Mouse (Mus musculus): ENCODE data around the gene Ripk3. TPM values are rescaled to one million over a fixed set of nuclear protein-coding genes. Genes with fewer than 3 reads are reported as not detected.

Ripk3 gene
- polyA plus RNA-seq, 1 experiment: 0.39 TPM

DNA sequence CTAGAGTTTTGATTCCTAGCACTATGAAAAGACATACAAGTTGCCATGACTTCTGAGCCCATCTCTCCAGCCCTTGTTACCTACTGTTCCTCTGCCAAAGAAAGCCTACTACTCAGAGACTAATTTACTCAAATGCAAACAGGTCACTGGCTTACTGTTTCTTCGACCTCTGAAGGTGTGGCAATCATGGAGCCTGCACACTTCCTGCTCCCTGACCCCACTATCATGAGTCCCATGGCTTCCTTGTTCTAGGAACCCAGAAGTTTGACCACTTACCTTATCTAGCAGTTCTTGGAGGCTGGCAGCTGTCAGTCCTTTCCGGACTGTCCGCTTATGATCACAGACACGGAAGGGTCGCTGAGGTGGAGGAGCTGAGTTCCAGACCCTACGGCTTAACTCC is 31.1 kb downstream of the Ripk3 start:
- Histone ChIP-seq H3K27ac (ENCODE audit: insufficient read depth, low read length) (no peak overlapping the region), H3K4me3 (replicated peaks; ENCODE audit: insufficient read depth, low read depth, low read length) (no peak overlapping the region), H3K27me3 (ENCODE audit: control insufficient read depth, insufficient read depth, low read length) (no peaks in the 10 kb centered on the region), H3K4me1 (ENCODE audit: control insufficient read depth, insufficient read depth, low read length) (0 out of 2 replicates have a peak, but pooled peaks cover 2% of the 10 kb centered on the region)
- TF ChIP-seq POLR2A (IDR thresholded peaks at IDR 0.05; ENCODE audit: borderline replicate concordance, insufficient read depth, low read length): no peak
- no peak for TF ChIP-seq CTCF (IDR thresholded peaks at IDR 0.05; ENCODE audit: borderline replicate concordance, insufficient read depth, low read depth, low read length)
- DNase-seq: no peak
- 86% methylated on average over 6 of the region's 6 CpGs for WGBS

DNA sequence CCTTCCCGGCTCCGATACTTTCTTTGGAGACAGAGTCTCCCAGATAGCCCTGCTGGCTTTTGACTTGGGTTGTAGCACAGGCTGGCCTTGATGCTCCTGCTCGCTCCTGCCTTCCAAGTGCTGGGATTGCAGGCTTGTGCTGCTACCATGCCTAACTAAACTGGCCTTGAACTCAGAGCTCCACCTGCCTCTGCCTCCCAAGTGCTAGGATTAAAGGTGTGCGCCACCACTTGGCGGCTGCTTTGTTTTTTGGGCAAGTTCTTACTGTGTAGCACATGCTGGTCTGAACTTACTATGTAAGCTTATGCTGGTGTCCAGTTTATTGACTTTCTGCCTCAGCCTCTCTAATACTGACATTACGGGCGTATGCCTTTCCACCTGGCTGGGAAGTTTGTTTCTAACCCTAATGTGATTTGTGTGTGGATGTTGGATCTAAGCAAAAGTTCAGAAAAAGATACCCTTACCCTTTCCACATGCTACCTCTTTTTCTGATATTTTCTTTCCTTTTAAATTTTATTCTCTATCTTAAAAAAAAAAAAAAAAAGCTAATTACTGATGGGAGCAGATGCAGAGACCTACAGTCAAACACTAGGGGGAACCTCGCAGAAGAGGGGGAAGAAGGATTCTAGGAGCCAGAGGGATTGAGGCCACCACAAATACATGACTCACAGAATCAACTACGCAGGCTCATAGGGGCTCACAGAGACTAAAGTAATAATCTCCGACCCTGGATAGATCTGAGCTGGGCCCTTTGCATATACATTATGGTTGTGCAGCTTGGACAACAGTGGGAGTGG is 41.4 kb downstream of the Ripk3 start:
- TF ChIP-seq POLR2A (IDR thresholded peaks at IDR 0.05; ENCODE audit: borderline replicate concordance, insufficient read depth, low read length) (no peak), CTCF (IDR thresholded peaks at IDR 0.05; ENCODE audit: borderline replicate concordance, insufficient read depth, low read depth, low read length) (no peak)
- H3K4me3 ChIP-seq (replicated peaks; ENCODE audit: insufficient read depth, low read depth, low read length): no peak overlapping the region
- 0 out of 2 replicates have a peak, but pooled peaks cover 4% of the 10 kb centered on the region for H3K4me1 ChIP-seq (ENCODE audit: control insufficient read depth, insufficient read depth, low read length)
- no peak overlapping the region for H3K27ac ChIP-seq (ENCODE audit: insufficient read depth, low read length)
- WGBS: 89% methylated on average over 10 of the region's 10 CpGs
- no peaks in the 10 kb centered on the region for H3K27me3 ChIP-seq (ENCODE audit: control insufficient read depth, insufficient read depth, low read length)
- no peak for DNase-seq

DNA sequence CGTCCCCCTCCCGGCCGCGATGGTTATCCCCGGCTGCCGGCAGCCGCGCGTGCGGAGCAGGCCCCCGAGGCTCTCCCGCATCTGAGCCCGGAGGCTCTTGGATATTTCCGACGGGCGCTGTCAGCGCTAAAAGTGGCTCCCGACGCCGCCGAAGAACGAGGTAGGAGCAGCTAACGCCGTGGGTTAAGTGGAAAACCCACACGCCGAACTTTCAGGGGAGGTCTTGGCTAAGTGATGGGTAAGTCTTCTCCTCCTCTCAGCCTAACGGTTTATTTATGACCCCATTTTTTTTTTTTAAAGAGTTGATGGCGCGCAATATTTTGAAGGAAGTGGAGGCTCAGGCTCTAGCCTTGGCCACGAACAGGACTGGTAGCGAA is 42.8 kb downstream of the Ripk3 start:
- no peak for TF ChIP-seq CTCF (IDR thresholded peaks at IDR 0.05; ENCODE audit: borderline replicate concordance, insufficient read depth, low read depth, low read length)
- TF ChIP-seq POLR2A (IDR thresholded peaks at IDR 0.05; ENCODE audit: borderline replicate concordance, insufficient read depth, low read length): no peak
- H3K27me3 ChIP-seq (ENCODE audit: control insufficient read depth, insufficient read depth, low read length): no peaks in the 10 kb centered on the region
- DNase-seq: no peak
- WGBS: under 1% methylated on average over 31 of the region's 31 CpGs
- H3K27ac ChIP-seq (ENCODE audit: insufficient read depth, low read length): no peak overlapping the region
- peak overlapping the region; percentile 83 for H3K4me3 ChIP-seq (replicated peaks; ENCODE audit: insufficient read depth, low read depth, low read length)
- 0 out of 2 replicates have a peak, but pooled peaks cover 4% of the 10 kb centered on the region for H3K4me1 ChIP-seq (ENCODE audit: control insufficient read depth, insufficient read depth, low read length)

DNA sequence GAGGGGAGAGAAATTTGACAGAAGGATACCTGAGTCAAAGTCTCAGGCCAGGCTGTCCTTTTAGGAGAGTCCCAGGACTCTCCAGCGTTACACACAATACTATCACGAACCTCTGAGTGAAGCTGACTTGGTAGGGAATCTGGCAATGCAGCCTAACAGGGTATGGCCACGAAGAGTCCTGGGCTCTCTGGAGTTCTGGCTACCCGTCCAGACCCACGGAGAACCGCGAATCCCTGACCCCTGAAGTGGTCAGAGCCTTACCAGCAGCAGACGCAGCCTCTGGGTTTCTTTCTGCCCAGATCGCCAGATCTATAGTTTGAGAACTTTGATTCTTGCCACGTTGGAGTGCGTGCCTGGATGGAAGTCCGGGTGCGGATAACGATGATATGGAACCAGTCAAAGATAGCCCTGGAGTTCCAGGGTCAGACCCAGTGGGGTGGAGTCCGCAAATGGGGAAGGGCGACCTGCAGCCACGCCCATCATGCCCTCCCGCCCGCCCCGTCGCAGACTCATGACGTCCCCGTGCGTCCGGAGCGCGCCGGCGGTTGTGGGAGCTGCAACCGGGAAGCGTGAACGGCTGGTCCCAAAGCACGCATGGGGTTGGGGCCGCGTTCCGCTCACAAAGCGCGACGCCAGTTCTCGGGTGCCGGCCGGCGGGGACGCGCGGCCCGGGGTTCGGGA is 43.3 kb downstream of the Ripk3 start, which contains the start of the genes Dhrs1 and Nop9:
Gene Dhrs1 (minus strand): TSS at position 511 of the 681 bp plus-strand sequence.
Gene Nop9 (plus strand): TSS at position 514 of the 681 bp plus-strand sequence.
- DNase-seq: peak; percentile 86 to 87
- Histone ChIP-seq H3K27ac (ENCODE audit: insufficient read depth, low read length) (peak within 1 kb of the TSS; percentile 13; the same call in 1 of the 2 replicates), H3K4me1 (ENCODE audit: control insufficient read depth, insufficient read depth, low read length) (0 out of 2 replicates have a peak, but pooled peaks cover 4% of the 10 kb centered on the region), H3K4me3 (replicated peaks; ENCODE audit: insufficient read depth, low read depth, low read length) (peak within 1 kb of the TSS; percentile 83), H3K27me3 (ENCODE audit: control insufficient read depth, insufficient read depth, low read length) (no peaks in the 10 kb centered on the region)
- TF ChIP-seq CTCF (IDR thresholded peaks at IDR 0.05; ENCODE audit: borderline replicate concordance, insufficient read depth, low read depth, low read length): no peak
- peak; percentile 64; the same call in 1 of the 2 replicates for TF ChIP-seq POLR2A (IDR thresholded peaks at IDR 0.05; ENCODE audit: borderline replicate concordance, insufficient read depth, low read length)
- WGBS: 2% methylated on average over 48 of the region's 48 CpGs

DNA sequence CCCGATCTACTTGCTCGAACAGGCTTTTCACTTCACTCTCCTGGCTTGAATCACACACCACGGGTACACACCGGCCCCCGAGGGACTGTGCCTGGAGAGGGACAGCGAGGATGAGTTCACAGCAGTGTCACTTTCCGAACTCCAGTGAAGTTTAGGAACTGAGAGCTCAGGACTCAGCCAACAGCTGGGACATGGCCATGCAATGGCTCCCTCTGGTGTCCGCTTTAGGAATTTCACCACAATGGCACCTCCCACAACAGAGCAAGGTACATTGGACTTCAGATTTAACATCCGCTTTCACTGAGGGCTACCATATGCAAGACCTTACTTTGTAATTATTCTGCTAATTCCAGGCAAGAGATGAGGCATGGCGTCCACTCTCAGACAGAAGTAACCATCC is 45.0 kb downstream of the Ripk3 start:
- H3K4me3 ChIP-seq (replicated peaks; ENCODE audit: insufficient read depth, low read depth, low read length): no peak overlapping the region
- 9% methylated on average over 10 of the region's 10 CpGs for WGBS

DNA sequence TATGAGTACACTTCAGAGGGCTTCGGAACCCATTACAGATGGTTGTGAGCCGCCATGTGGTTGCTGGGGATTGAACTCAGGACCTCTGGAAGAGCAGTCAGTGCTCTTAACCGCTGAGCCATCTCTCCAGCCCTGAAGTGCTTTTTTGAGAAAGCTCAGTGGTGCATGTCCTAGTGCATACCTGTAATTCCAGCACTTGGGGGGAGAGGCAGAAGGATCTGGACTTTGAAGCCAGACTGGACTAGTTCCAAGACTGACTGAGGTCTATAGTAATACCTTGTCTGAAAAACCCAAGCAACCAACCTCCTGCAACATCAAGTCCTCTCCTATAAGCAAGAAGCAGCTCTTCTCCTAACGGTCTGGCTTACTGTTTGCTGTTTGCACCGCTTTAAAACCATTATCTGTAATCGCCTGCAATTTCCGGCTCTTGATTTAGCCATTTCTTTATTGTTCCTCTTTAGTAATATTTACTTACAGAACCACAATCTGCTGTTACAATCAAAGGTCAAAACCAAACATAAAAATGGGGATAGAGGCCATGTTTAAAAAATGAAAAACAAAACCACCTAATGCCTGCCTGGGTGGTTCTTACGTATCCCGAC is 51.5 kb downstream of the Ripk3 start:
- no peak for DNase-seq
- no peak overlapping the region for H3K27ac ChIP-seq (ENCODE audit: insufficient read depth, low read length)
- 89% methylated on average over 9 of the region's 9 CpGs for WGBS
- H3K4me3 ChIP-seq (replicated peaks; ENCODE audit: insufficient read depth, low read depth, low read length): no peak overlapping the region
- no peaks in the 10 kb centered on the region for H3K4me1 ChIP-seq (ENCODE audit: control insufficient read depth, insufficient read depth, low read length)
- no peaks in the 10 kb centered on the region for H3K27me3 ChIP-seq (ENCODE audit: control insufficient read depth, insufficient read depth, low read length)
- TF ChIP-seq POLR2A (IDR thresholded peaks at IDR 0.05; ENCODE audit: borderline replicate concordance, insufficient read depth, low read length) (no peak), CTCF (IDR thresholded peaks at IDR 0.05; ENCODE audit: borderline replicate concordance, insufficient read depth, low read depth, low read length) (no peak)

More for the DNA sequence above, 45.0 kb downstream of the Ripk3 start:
- TF ChIP-seq POLR2A (IDR thresholded peaks at IDR 0.05; ENCODE audit: borderline replicate concordance, insufficient read depth, low read length) (no peak), CTCF (IDR thresholded peaks at IDR 0.05; ENCODE audit: borderline replicate concordance, insufficient read depth, low read depth, low read length) (peak; percentile 96)
- H3K4me1 ChIP-seq (ENCODE audit: control insufficient read depth, insufficient read depth, low read length): 0 out of 2 replicates have a peak, but pooled peaks cover 4% of the 10 kb centered on the region
- peak; percentile 73 to 84 for DNase-seq
- H3K27ac ChIP-seq (ENCODE audit: insufficient read depth, low read length): no peak overlapping the region
- no peaks in the 10 kb centered on the region for H3K27me3 ChIP-seq (ENCODE audit: control insufficient read depth, insufficient read depth, low read length)

DNA sequence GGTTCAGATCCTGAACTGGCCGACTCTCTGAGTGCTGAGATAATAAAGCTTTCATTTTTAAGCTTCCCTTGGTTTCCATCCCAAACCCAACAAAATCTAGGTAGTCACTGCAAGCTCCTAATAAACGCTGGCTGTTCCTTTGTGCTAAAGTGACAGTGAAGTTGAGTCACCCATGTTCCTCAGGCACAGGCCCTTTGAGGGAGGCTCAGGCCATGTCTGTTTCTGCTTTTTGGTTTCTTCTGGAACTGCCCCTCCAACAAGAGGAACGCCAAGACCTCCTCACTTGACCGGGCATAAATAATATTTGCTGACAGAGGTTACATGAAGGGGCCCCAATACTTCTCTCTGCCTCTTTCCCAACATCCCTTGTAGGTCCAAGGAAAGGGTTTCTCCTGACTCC is 52.9 kb downstream of the Ripk3 start:
- WGBS: 62% methylated on average over 4 of the region's 4 CpGs
- Histone ChIP-seq H3K27ac (ENCODE audit: insufficient read depth, low read length) (no peak overlapping the region), H3K4me1 (ENCODE audit: control insufficient read depth, insufficient read depth, low read length) (no peaks in the 10 kb centered on the region), H3K27me3 (ENCODE audit: control insufficient read depth, insufficient read depth, low read length) (no peaks in the 10 kb centered on the region), H3K4me3 (replicated peaks; ENCODE audit: insufficient read depth, low read depth, low read length) (no peak overlapping the region)
- TF ChIP-seq CTCF (IDR thresholded peaks at IDR 0.05; ENCODE audit: borderline replicate concordance, insufficient read depth, low read depth, low read length) (no peak), POLR2A (IDR thresholded peaks at IDR 0.05; ENCODE audit: borderline replicate concordance, insufficient read depth, low read length) (no peak)
- no peak for DNase-seq
